Mouse (Mus musculus): ENCODE measurements around the gene Tmem189. TPM values are rescaled to one million over a fixed set of nuclear protein-coding genes. Genes with fewer than 3 reads are reported as not detected.

The Tmem189 gene
- total and polyA plus RNA-seq, 2 experiments, result 4.8 to 19.6 TPM

GRCm38 (mm10) chr2:167685865-167686264, 3.8 kb downstream of the Tmem189 start:
- WGBS, result 87% methylated on average over 3 of the region's 3 CpGs
- TF ChIP-seq CTCF (IDR thresholded peaks at IDR 0.05; ENCODE audit: low read depth, low read length) (no peak), POLR2A (IDR thresholded peaks at IDR 0.05; ENCODE audit: extremely low read depth, insufficient read depth, low read length) (no peak)
- peaks cover 2% of the 10 kb centered on the region; the same call in 1 of the 2 replicates for H3K36me3 ChIP-seq (ENCODE audit: control insufficient read depth, insufficient read depth, low read length)
- H3K9ac ChIP-seq (ENCODE audit: low read depth, low read length), result no peak overlapping the region
- no peak overlapping the region for H3K27ac ChIP-seq (replicated peaks; ENCODE audit: insufficient read depth, low read depth, low read length)
- H3K79me2 ChIP-seq (ENCODE audit: control insufficient read depth, insufficient read depth, low read length), result peaks cover 13% of the 10 kb centered on the region
- no peak for DNase-seq (ENCODE audit: extremely low read depth, low read depth, low spot score)
- no peaks in the 10 kb centered on the region for H3K27me3 ChIP-seq (ENCODE audit: control insufficient read depth, insufficient read depth, low read length)
- peaks cover 4% of the 10 kb centered on the region; the same call in 1 of the 2 replicates for H3K4me1 ChIP-seq (ENCODE audit: control insufficient read depth, insufficient read depth, low read length)
- H3K4me3 ChIP-seq (ENCODE audit: insufficient read depth, low read depth, low read length), result no peak overlapping the region

- no peaks in the 10 kb centered on the region for H3K36me3 ChIP-seq (ENCODE audit: control insufficient read depth, insufficient read depth, low read length)
- peaks cover 8% of the 10 kb centered on the region for H3K79me2 ChIP-seq (ENCODE audit: control insufficient read depth, insufficient read depth, low read length)
- peak; percentile 78 for DNase-seq (ENCODE audit: extremely low read depth, low read depth, low spot score)
- no peak overlapping the region for H3K4me3 ChIP-seq (ENCODE audit: insufficient read depth, low read depth, low read length)
- TF ChIP-seq POLR2A (IDR thresholded peaks at IDR 0.05; ENCODE audit: extremely low read depth, insufficient read depth, low read length) (no peak), CTCF (IDR thresholded peaks at IDR 0.05; ENCODE audit: low read depth, low read length) (peak; percentile 100)
- H3K4me1 ChIP-seq (ENCODE audit: control insufficient read depth, insufficient read depth, low read length), result peaks cover 4% of the 10 kb centered on the region; the same call in 1 of the 2 replicates
- H3K9ac ChIP-seq (ENCODE audit: low read depth, low read length), result no peak overlapping the region
- no peaks in the 10 kb centered on the region for H3K27me3 ChIP-seq (ENCODE audit: control insufficient read depth, insufficient read depth, low read length)
- H3K27ac ChIP-seq (replicated peaks; ENCODE audit: insufficient read depth, low read depth, low read length), result no peak overlapping the region
- whole genome bisulfite sequencing, result 10% methylated on average over 8 of the region's 8 CpGs
Observed at GRCm38 (mm10) chr2:167685137-167685536, 4.5 kb downstream of the Tmem189 start.

- Histone ChIP-seq H3K4me1 (ENCODE audit: control insufficient read depth, insufficient read depth, low read length) (peaks cover 4% of the 10 kb centered on the region; the same call in 1 of the 2 replicates), H3K27ac (replicated peaks; ENCODE audit: insufficient read depth, low read depth, low read length) (no peak overlapping the region), H3K27me3 (ENCODE audit: control insufficient read depth, insufficient read depth, low read length) (no peaks in the 10 kb centered on the region), H3K79me2 (ENCODE audit: control insufficient read depth, insufficient read depth, low read length) (no peaks in the 10 kb centered on the region), H3K36me3 (ENCODE audit: control insufficient read depth, insufficient read depth, low read length) (no peaks in the 10 kb centered on the region), H3K9ac (ENCODE audit: low read depth, low read length) (no peak overlapping the region), H3K4me3 (ENCODE audit: insufficient read depth, low read depth, low read length) (no peak overlapping the region)
- WGBS, result 72% methylated on average over 3 of the region's 3 CpGs
- DNase-seq (ENCODE audit: extremely low read depth, low read depth, low spot score), result no peak
- TF ChIP-seq POLR2A (IDR thresholded peaks at IDR 0.05; ENCODE audit: extremely low read depth, insufficient read depth, low read length) (no peak), CTCF (IDR thresholded peaks at IDR 0.05; ENCODE audit: low read depth, low read length) (no peak)
Observed at GRCm38 (mm10) chr2:167683721-167684120, 5.9 kb downstream of the Tmem189 start.

GRCm38 (mm10) chr2:167680657-167681056, 9.0 kb downstream of the Tmem189 start:
- Histone ChIP-seq H3K9ac (ENCODE audit: low read depth, low read length) (no peak overlapping the region), H3K4me3 (ENCODE audit: insufficient read depth, low read depth, low read length) (no peak overlapping the region), H3K4me1 (ENCODE audit: control insufficient read depth, insufficient read depth, low read length) (no peaks in the 10 kb centered on the region), H3K27me3 (ENCODE audit: control insufficient read depth, insufficient read depth, low read length) (no peaks in the 10 kb centered on the region), H3K36me3 (ENCODE audit: control insufficient read depth, insufficient read depth, low read length) (no peaks in the 10 kb centered on the region), H3K27ac (replicated peaks; ENCODE audit: insufficient read depth, low read depth, low read length) (no peak overlapping the region), H3K79me2 (ENCODE audit: control insufficient read depth, insufficient read depth, low read length) (no peaks in the 10 kb centered on the region)
- peak; percentile 62 for DNase-seq (ENCODE audit: extremely low read depth, low read depth, low spot score)
- TF ChIP-seq POLR2A (IDR thresholded peaks at IDR 0.05; ENCODE audit: extremely low read depth, insufficient read depth, low read length) (no peak), CTCF (IDR thresholded peaks at IDR 0.05; ENCODE audit: low read depth, low read length) (peak; percentile 66; the same call in 1 of the 2 replicates)
- WGBS, result 56% methylated on average over 5 of the region's 5 CpGs

- Histone ChIP-seq H3K36me3 (ENCODE audit: control insufficient read depth, insufficient read depth, low read length) (no peaks in the 10 kb centered on the region), H3K4me3 (ENCODE audit: insufficient read depth, low read depth, low read length) (no peak overlapping the region), H3K27ac (replicated peaks; ENCODE audit: insufficient read depth, low read depth, low read length) (no peak overlapping the region), H3K4me1 (ENCODE audit: control insufficient read depth, insufficient read depth, low read length) (no peaks in the 10 kb centered on the region), H3K27me3 (ENCODE audit: control insufficient read depth, insufficient read depth, low read length) (no peaks in the 10 kb centered on the region), H3K9ac (ENCODE audit: low read depth, low read length) (no peak overlapping the region), H3K79me2 (ENCODE audit: control insufficient read depth, insufficient read depth, low read length) (no peaks in the 10 kb centered on the region)
- WGBS, result under 1% methylated on average over 13 of the region's 13 CpGs
- DNase-seq (ENCODE audit: extremely low read depth, low read depth, low spot score), result no peak
- TF ChIP-seq CTCF (IDR thresholded peaks at IDR 0.05; ENCODE audit: low read depth, low read length) (peak; percentile 95), POLR2A (IDR thresholded peaks at IDR 0.05; ENCODE audit: extremely low read depth, insufficient read depth, low read length) (no peak)
Observed at GRCm38 (mm10) chr2:167679902-167680430, 9.7 kb downstream of the Tmem189 start.

GRCm38 (mm10) chr2:167678600-167678999, 11.0 kb downstream of the Tmem189 start:
- Histone ChIP-seq H3K27ac (replicated peaks; ENCODE audit: insufficient read depth, low read depth, low read length) (no peak overlapping the region), H3K4me1 (ENCODE audit: control insufficient read depth, insufficient read depth, low read length) (no peaks in the 10 kb centered on the region), H3K36me3 (ENCODE audit: control insufficient read depth, insufficient read depth, low read length) (no peaks in the 10 kb centered on the region), H3K4me3 (ENCODE audit: insufficient read depth, low read depth, low read length) (no peak overlapping the region), H3K79me2 (ENCODE audit: control insufficient read depth, insufficient read depth, low read length) (no peaks in the 10 kb centered on the region), H3K27me3 (ENCODE audit: control insufficient read depth, insufficient read depth, low read length) (no peaks in the 10 kb centered on the region), H3K9ac (ENCODE audit: low read depth, low read length) (no peak overlapping the region)
- DNase-seq (ENCODE audit: extremely low read depth, low read depth, low spot score), result no peak
- peak; percentile 65 for TF ChIP-seq CTCF (IDR thresholded peaks at IDR 0.05; ENCODE audit: low read depth, low read length)
- no peak for TF ChIP-seq POLR2A (IDR thresholded peaks at IDR 0.05; ENCODE audit: extremely low read depth, insufficient read depth, low read length)
- WGBS, result 63% methylated on average over 5 of the region's 5 CpGs

All from liver, adult 2 months (tissue).